Mouse (Mus musculus): ENCODE data around the gene Gm42420. TPM values are rescaled to one million over a fixed set of nuclear protein-coding genes. Genes with fewer than 3 reads are reported as not detected.
A peak's percentile ranks its signal among the peaks of the same experiment; 100 is the strongest.

The Gm42420 gene
- polyA plus RNA-seq, 1 experiment from 2014 or later, result 1.4 TPM

- H3K27ac ChIP-seq (replicated peaks), result peak overlapping the region; percentile 1; the same call in 1 of the 2 replicates
- no peaks in the 10 kb centered on the region for H3K36me3 ChIP-seq (ENCODE audit: control insufficient read depth, insufficient read depth, low read length)
- WGBS, result 51% methylated on average over 11 of the region's 12 CpGs
- DNase-seq (ENCODE audit: low spot score), result no peak
- H3K4me2 ChIP-seq (replicated peaks; ENCODE audit: low read depth), result peak overlapping the region; percentile 40
- H3K9ac ChIP-seq (ENCODE audit: low read length), result no peak overlapping the region
- H3K9me3 ChIP-seq (ENCODE audit: control insufficient read depth, low read length), result no peaks in the 10 kb centered on the region
- no peak for ATAC-seq (ENCODE audit: low FRiP score, low TSS enrichment)
- H3K27me3 ChIP-seq (ENCODE audit: control insufficient read depth, insufficient read depth, low read length), result no peaks in the 10 kb centered on the region
- TF ChIP-seq CTCF (IDR thresholded peaks at IDR 0.05; ENCODE audit: low read depth) (no peak), EP300 (optimal IDR thresholded peaks at IDR 0.05) (no peak)
- no peak overlapping the region for H3K4me3 ChIP-seq (ENCODE audit: low read depth, low read length)
- H3K4me1 ChIP-seq (replicated peaks; ENCODE audit: control insufficient read depth, insufficient read depth), result no peaks in the 10 kb centered on the region; the same call in 1 of the 2 replicates
Measured at GRCm38 (mm10) chr6:39554888-39555647, 30.5 kb upstream of the Gm42420 start.

GRCm38 (mm10) chr6:39555648-39555945, 30.0 kb upstream of the Gm42420 start:
- Histone ChIP-seq H3K9me3 (ENCODE audit: control insufficient read depth, low read length) (no peaks in the 10 kb centered on the region), H3K4me2 (replicated peaks; ENCODE audit: low read depth) (peak overlapping the region; percentile 40), H3K36me3 (ENCODE audit: control insufficient read depth, insufficient read depth, low read length) (no peaks in the 10 kb centered on the region), H3K27me3 (ENCODE audit: control insufficient read depth, insufficient read depth, low read length) (no peaks in the 10 kb centered on the region), H3K4me1 (replicated peaks; ENCODE audit: control insufficient read depth, insufficient read depth) (no peaks in the 10 kb centered on the region; the same call in 1 of the 2 replicates), H3K27ac (replicated peaks) (no peak overlapping the region), H3K9ac (ENCODE audit: low read length) (no peak overlapping the region), H3K4me3 (ENCODE audit: low read depth, low read length) (no peak overlapping the region)
- no peak for TF ChIP-seq EP300 (optimal IDR thresholded peaks at IDR 0.05)
- no peak for TF ChIP-seq CTCF (IDR thresholded peaks at IDR 0.05; ENCODE audit: low read depth)
- DNase-seq (ENCODE audit: low spot score), result no peak
- ATAC-seq (ENCODE audit: low FRiP score, low TSS enrichment), result no peak
- 63% methylated on average over 2 of the region's 2 CpGs for WGBS

- H3K27ac ChIP-seq (replicated peaks), result peak overlapping the region; percentile 90
- H3K36me3 ChIP-seq (ENCODE audit: control insufficient read depth, insufficient read depth, low read length), result no peaks in the 10 kb centered on the region
- no peaks in the 10 kb centered on the region for H3K9me3 ChIP-seq (ENCODE audit: control insufficient read depth, low read length)
- peak overlapping the region; percentile 88 for H3K9ac ChIP-seq (ENCODE audit: low read length)
- no peaks in the 10 kb centered on the region for H3K27me3 ChIP-seq (ENCODE audit: control insufficient read depth, insufficient read depth, low read length)
- TF ChIP-seq EP300 (optimal IDR thresholded peaks at IDR 0.05), result no peak
- no peak for TF ChIP-seq CTCF (IDR thresholded peaks at IDR 0.05; ENCODE audit: low read depth)
- peak; percentile 53 for DNase-seq (ENCODE audit: low spot score)
- 2% methylated on average over 35 of the region's 54 CpGs for WGBS
- peak overlapping the region; percentile 77 for H3K4me2 ChIP-seq (replicated peaks; ENCODE audit: low read depth)
- peak overlapping the region; percentile 79 for H3K4me3 ChIP-seq (ENCODE audit: low read depth, low read length)
- ATAC-seq (ENCODE audit: low FRiP score, low TSS enrichment), result peak; percentile 62
- no peaks in the 10 kb centered on the region; the same call in 1 of the 2 replicates for H3K4me1 ChIP-seq (replicated peaks; ENCODE audit: control insufficient read depth, insufficient read depth)
Measured at GRCm38 (mm10) chr6:39556900-39557659, 28.5 kb upstream of the Gm42420 start.

- no peaks in the 10 kb centered on the region for H3K9me3 ChIP-seq (ENCODE audit: control insufficient read depth, low read length)
- no peaks in the 10 kb centered on the region for H3K27me3 ChIP-seq (ENCODE audit: control insufficient read depth, insufficient read depth, low read length)
- H3K27ac ChIP-seq (replicated peaks), result peak within 1 kb of the TSS; percentile 90
- no peaks in the 10 kb centered on the region; the same call in 1 of the 2 replicates for H3K4me1 ChIP-seq (replicated peaks; ENCODE audit: control insufficient read depth, insufficient read depth)
- peak within 1 kb of the TSS; percentile 79 for H3K4me3 ChIP-seq (ENCODE audit: low read depth, low read length)
- WGBS, result 3% methylated on average over 37 of the region's 50 CpGs
- ATAC-seq (ENCODE audit: low FRiP score, low TSS enrichment), result peak; percentile 86
- peak; percentile 76 for DNase-seq (ENCODE audit: low spot score)
- H3K4me2 ChIP-seq (replicated peaks; ENCODE audit: low read depth), result peak within 1 kb of the TSS; percentile 77
- no peaks in the 10 kb centered on the region for H3K36me3 ChIP-seq (ENCODE audit: control insufficient read depth, insufficient read depth, low read length)
- peak within 1 kb of the TSS; percentile 88 for H3K9ac ChIP-seq (ENCODE audit: low read length)
- no peak for TF ChIP-seq CTCF (IDR thresholded peaks at IDR 0.05; ENCODE audit: low read depth)
- TF ChIP-seq EP300 (optimal IDR thresholded peaks at IDR 0.05), result no peak
Measured at GRCm38 (mm10) chr6:39557723-39558261, 27.8 kb upstream of the Gm42420 start, which contains the start of gene Dennd2a. Dennd2a (minus strand) TSS chr6:39557867.

- no peak overlapping the region for H3K27ac ChIP-seq (replicated peaks)
- no peaks in the 10 kb centered on the region for H3K9me3 ChIP-seq (ENCODE audit: control insufficient read depth, low read length)
- TF ChIP-seq CTCF (IDR thresholded peaks at IDR 0.05; ENCODE audit: low read depth), result no peak
- TF ChIP-seq EP300 (optimal IDR thresholded peaks at IDR 0.05), result no peak
Measured at GRCm38 (mm10) chr6:39559276-39559939, 26.1 kb upstream of the Gm42420 start.

More at GRCm38 (mm10) chr6:39559276-39559939, 26.1 kb upstream of the Gm42420 start:
- no peak overlapping the region for H3K4me3 ChIP-seq (ENCODE audit: low read depth, low read length)
- H3K36me3 ChIP-seq (ENCODE audit: control insufficient read depth, insufficient read depth, low read length), result no peaks in the 10 kb centered on the region
- no peak overlapping the region for H3K9ac ChIP-seq (ENCODE audit: low read length)
- no peak for DNase-seq (ENCODE audit: low spot score)
- no peak for ATAC-seq (ENCODE audit: low FRiP score, low TSS enrichment)
- WGBS, result 59% methylated on average over 6 of the region's 6 CpGs
- H3K4me1 ChIP-seq (replicated peaks; ENCODE audit: control insufficient read depth, insufficient read depth), result no peaks in the 10 kb centered on the region; the same call in 1 of the 2 replicates
- H3K27me3 ChIP-seq (ENCODE audit: control insufficient read depth, insufficient read depth, low read length), result no peaks in the 10 kb centered on the region
- H3K4me2 ChIP-seq (replicated peaks; ENCODE audit: low read depth), result no peak overlapping the region
